Mouse (Mus musculus) embryonic facial prominence, embryonic 13.5 days (tissue): Measurements from ENCODE around the gene Islr. TPM values are rescaled to one million over a fixed set of nuclear protein-coding genes. Genes with fewer than 3 reads are reported as not detected.

Experiments used
- microRNA-seq: library from miRNA; unstranded; fragments of <30 nt; microRNA quantifications from one replicate; pipeline ENCODE4, GENCODE M21; 2016
- polyA plus RNA-seq: library from polyadenylated mRNA; unstranded; fragments of >200 nt; fragmentation: Nextera tagmentation; extraction: Ambion mirVana; gene quantifications from 2 replicates; pipeline ENCODE4 v1.2.1, GENCODE M21; 2015

Islr gene
- polyA plus RNA-seq, 1 experiment from 2014 or later, result 75.6 TPM

Small RNAs within 50 kb of the gene (microRNA-seq; reads per million reads assigned to microRNA genes)
- not detected for gene Mir6385

Other genes with a start within 250 kb of the Islr start
- 0.77 and 1.0 TPM in 2 replicates for gene Cyp11a1, start 197.9 kb downstream of the Islr start, polyA plus RNA-seq
- gene Stra6, start 140.5 kb downstream of the Islr start, polyA plus RNA-seq, result 11.5 and 14.3 TPM in 2 replicates
- gene Ccdc33, start 85.5 kb downstream of the Islr start, polyA plus RNA-seq, result 0.83 TPM in 1 of 2 replicates, not detected in the other
- 0.76 and 1.4 TPM in 2 replicates for gene Islr2, start within 50 bp of the Islr start, polyA plus RNA-seq
- gene Pml, start 45.5 kb upstream of the Islr start, polyA plus RNA-seq, result 14.4 and 15.2 TPM in 2 replicates
- gene Stoml1, start 48.9 kb upstream of the Islr start, polyA plus RNA-seq, result 43.1 and 45.0 TPM in 2 replicates
- 30.9 and 41.8 TPM in 2 replicates for gene Loxl1, start 108.9 kb upstream of the Islr start, polyA plus RNA-seq
- gene Tbc1d21, start 166.1 kb upstream of the Islr start, polyA plus RNA-seq, result not detected in 2 replicates